Mouse (Mus musculus) brain, embryonic 14.5 days (tissue): Measurements from ENCODE around the gene Pitx3. TPM values are rescaled to one million over a fixed set of nuclear protein-coding genes. Genes with fewer than 3 reads are reported as not detected.
A peak's percentile ranks its signal among the peaks of the same experiment; 100 is the strongest.

ENCODE experiments used
- DNase-seq: peaks from one replicate; pipeline ENCODE4 v3.0.0-alpha.2; 2011; ENCODE audit warnings: low read depth
- CTCF ChIP-seq: fragments of 200-500 bp; IDR thresholded peaks from 2 replicates; pipeline ENCODE4 v1.5.1; 2012; ENCODE audit warnings: inconsistent platforms, mild to moderate bottlenecking, moderate library complexity, borderline replicate concordance; ENCODE audit not compliant: insufficient read depth, insufficient read length; ENCODE audit errors: extremely low read depth
- POLR2A ChIP-seq: fragments of 200-500 bp; IDR thresholded peaks from 2 replicates; pipeline ENCODE4 v1.6.1; 2012; ENCODE audit warnings: mild to moderate bottlenecking, inconsistent platforms, borderline replicate concordance; ENCODE audit not compliant: poor library complexity, insufficient read depth, insufficient read length, severe bottlenecking; ENCODE audit errors: extremely low read depth
- polyA plus RNA-seq: library from polyadenylated mRNA; depleted of rRNA; stranded (reverse); fragments of >200 nt; gene quantifications from 2 replicates; pipeline ENCODE4 v1.2.3, GENCODE M21; 2012; rRNA removed

The Pitx3 gene
- polyA plus RNA-seq, 1 experiment = 2.7 TPM

GRCm38 (mm10) chr19:46099561-46099960, 48.6 kb downstream of the Pitx3 start:
- DNase-seq = no peak
- TF ChIP-seq POLR2A (no peak), CTCF (no peak)

- no peak for TF ChIP-seq POLR2A
- TF ChIP-seq CTCF = no peak
- DNase-seq = no peak
These were observed 51.7 kb downstream of the Pitx3 start for GRCm38 (mm10) chr19:46096396-46096795.

GRCm38 (mm10) chr19:46095291-46095690, 52.8 kb downstream of the Pitx3 start:
- DNase-seq = no peak
- TF ChIP-seq CTCF (no peak), POLR2A (no peak)

GRCm38 (mm10) chr19:46094144-46094543, 54.0 kb downstream of the Pitx3 start:
- no peak for TF ChIP-seq CTCF
- no peak for TF ChIP-seq POLR2A
- no peak for DNase-seq

GRCm38 (mm10) chr19:46091641-46092040, 56.5 kb downstream of the Pitx3 start:
- DNase-seq = no peak
- TF ChIP-seq CTCF = no peak
- no peak for TF ChIP-seq POLR2A

- TF ChIP-seq POLR2A (no peak), CTCF (no peak)
- no peak for DNase-seq
These were observed 60.3 kb downstream of the Pitx3 start for GRCm38 (mm10) chr19:46087871-46088270.

- peak; percentile 63; the same call in 1 of the 2 replicates for TF ChIP-seq CTCF
- no peak for TF ChIP-seq POLR2A
These were observed 61.8 kb downstream of the Pitx3 start for GRCm38 (mm10) chr19:46086337-46086736.

More at GRCm38 (mm10) chr19:46086337-46086736, 61.8 kb downstream of the Pitx3 start:
- peak; percentile 84 for DNase-seq

Other genes with a start within 250 kb of the Pitx3 start
- gene Armh3, start 149.8 kb downstream of the Pitx3 start, polyA plus RNA-seq = 19.6 and 22.0 TPM in 2 replicates
- gene Hps6, start 144.8 kb downstream of the Pitx3 start, polyA plus RNA-seq = 1.6 and 2.1 TPM in 2 replicates
- 24.0 and 30.1 TPM in 2 replicates for gene Pprc1, start 103.4 kb downstream of the Pitx3 start, polyA plus RNA-seq
- gene Ldb1, start 103.1 kb downstream of the Pitx3 start, polyA plus RNA-seq = 404 and 531 TPM in 2 replicates
- 41.4 and 54.5 TPM in 2 replicates for gene Nolc1, start 72.5 kb downstream of the Pitx3 start, polyA plus RNA-seq
- not detected in 2 replicates for gene Elovl3, start 16.4 kb downstream of the Pitx3 start, polyA plus RNA-seq
- 94.8 and 106 TPM in 2 replicates for gene Gbf1, start 4.2 kb upstream of the Pitx3 start, polyA plus RNA-seq
- gene Nfkb2, start 156.0 kb upstream of the Pitx3 start, polyA plus RNA-seq = 3.9 and 4.3 TPM in 2 replicates
- 292 and 297 TPM in 2 replicates for gene Psd, start 178.8 kb upstream of the Pitx3 start, polyA plus RNA-seq
- 37.1 and 45.9 TPM in 2 replicates for gene Fbxl15, start 179.9 kb upstream of the Pitx3 start, polyA plus RNA-seq
- 206 and 246 TPM in 2 replicates for gene Cuedc2, start 190.4 kb upstream of the Pitx3 start, polyA plus RNA-seq
- 16.1 and 18.2 TPM in 2 replicates for gene Mfsd13a, start 192.8 kb upstream of the Pitx3 start, polyA plus RNA-seq
- 2.1 TPM in 2 replicates for gene 2310034G01Rik, start 202.0 kb upstream of the Pitx3 start, polyA plus RNA-seq
- 224 and 264 TPM in 2 replicates for gene Actr1a, start 247.4 kb upstream of the Pitx3 start, polyA plus RNA-seq
- gene Sufu, start 248.6 kb upstream of the Pitx3 start, polyA plus RNA-seq = 21.8 and 26.0 TPM in 2 replicates